Comparison of ENCODE assay signal across 8 mouse cellular contexts in the genomic region with DNA sequence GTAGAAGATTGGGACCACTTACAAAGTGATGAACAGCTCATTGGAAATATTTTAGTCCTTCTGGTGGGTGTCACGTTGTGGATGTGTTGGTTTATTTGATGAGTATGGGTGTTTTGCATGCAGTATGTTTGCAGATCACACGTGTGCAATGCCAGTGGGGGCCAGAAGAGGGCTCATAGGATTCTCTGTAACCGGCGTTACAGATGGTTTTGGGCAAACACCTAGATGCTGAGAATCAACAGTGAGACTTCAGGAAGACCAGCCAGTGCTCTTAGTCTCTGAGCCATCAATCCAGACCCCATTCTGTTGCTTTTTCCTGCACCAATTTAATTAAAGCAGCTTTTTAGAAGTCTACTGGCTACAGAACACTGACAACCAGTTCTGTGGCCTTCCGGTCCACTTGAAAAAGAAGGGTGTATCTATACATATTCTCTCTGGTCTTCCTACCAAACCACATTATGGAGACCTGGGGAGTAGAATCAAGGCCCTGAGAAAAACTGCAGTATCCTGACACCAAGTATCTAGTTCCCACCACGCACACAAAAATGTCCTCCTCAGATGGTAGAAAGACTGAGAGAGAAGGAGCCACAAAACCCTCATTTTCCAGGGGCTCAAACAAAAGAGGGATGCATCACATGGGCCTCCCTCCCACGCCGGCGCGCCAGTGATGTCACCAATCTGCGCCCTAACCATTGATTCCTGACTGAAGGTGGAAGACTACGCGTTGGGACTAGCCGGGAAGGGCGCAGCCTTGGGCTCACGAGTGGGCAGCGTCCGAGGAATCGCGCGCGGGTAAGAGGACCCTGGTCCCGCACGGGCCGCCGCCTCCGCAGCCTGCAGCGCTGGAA. TPM values are rescaled to one million over a fixed set of nuclear protein-coding genes. Genes with fewer than 3 reads are reported as not detected.
A peak's percentile ranks its signal among the peaks of the same experiment; 100 is the strongest.
DNase-seq lines count a peak whose midpoint lies in the region; ATAC-seq lines count a peak whose summit lies in the region.

TSS of gene Adar (plus strand) at position 664 of the 848 bp plus-strand sequence.

- H3K4me1 ChIP-seq in lung, embryonic 15.5 days: peaks cover 5% of the 10 kb centered on the region; the same call in 1 of the 2 replicates

- H3K4me3 ChIP-seq in lung, embryonic 15.5 days: peak within 1 kb of the TSS; percentile 68

- ATAC-seq in frontal cortex, adult (ENCODE audit: low TSS enrichment): peak; percentile 74
- peak; percentile 84 to 87 for ATAC-seq in hematopoietic stem cell, adult 5-6 weeks (replicated peaks in 1 of 2; ENCODE audit: insufficient read depth in 1 of 2, low FRiP score in 2 of 2, low TSS enrichment in 1 of 2, low read depth in 1 of 2, poor library complexity in 2 of 2, severe bottlenecking in 2 of 2)
- peak; percentile 75 for ATAC-seq in lung, embryonic 15.5 days (ENCODE audit: borderline replicate concordance, extremely low read depth, low FRiP score, low TSS enrichment)

- DNase-seq in MN1 (ENCODE audit: low spot score): peak; percentile 91
- DNase-seq in cerebellum, adult 9-10 months: peak; percentile 89
- peak; percentile 92 for DNase-seq in layer of hippocampus, adult 9-10 months (ENCODE audit: low spot score)
- peak; percentile 43 for DNase-seq in ovary, adult 18-20 months (ENCODE audit: low spot score)
- peak; percentile 78 for DNase-seq in thymus, postnatal 0 days (ENCODE audit: low spot score)

- WGBS in lung, embryonic 15.5 days: 6% methylated on average over 27 of the region's 28 CpGs

- H3K36me3 ChIP-seq in lung, embryonic 15.5 days: no peaks in the 10 kb centered on the region

- peak within 1 kb of the TSS; percentile 90 for H3K4me2 ChIP-seq in lung, embryonic 15.5 days

- peak within 1 kb of the TSS; percentile 60 for H3K9ac ChIP-seq in lung, embryonic 15.5 days

- no peaks in the 10 kb centered on the region for H3K9me3 ChIP-seq in lung, embryonic 15.5 days

- peaks cover 3% of the 10 kb centered on the region; the same call in 1 of the 2 replicates for H3K27me3 ChIP-seq in lung, embryonic 15.5 days

- no peak within 1 kb of the TSS for H3K27ac ChIP-seq in lung, embryonic 15.5 days

RNA-seq across cellular contexts. Expression of gene Adar, which starts in this region (rescaled TPM):
- 34.2 and 56.2 TPM in 2 replicates for total RNA-seq in hematopoietic stem cell, adult 5-6 weeks (2017)
- polyA plus RNA-seq in lung, embryonic 15.5 days (2015; fragmentation: Nextera tagmentation; extraction: Ambion mirVana): 10.8 and 11.3 TPM in 2 replicates
- 18.4 and 22.1 TPM in 2 replicates for polyA plus RNA-seq in thymus, postnatal 0 days (2015; fragmentation: Nextera tagmentation; extraction: Ambion mirVana)
